Mouse (Mus musculus) embryonic fibroblast, embryonic 13.5 days (primary cell): Measurements from ENCODE around the gene Spdya. TPM values are rescaled to one million over a fixed set of nuclear protein-coding genes. Genes with fewer than 3 reads are reported as not detected.
"Not testable (repeated sequence)": the region's sequence is repeated elsewhere in the genome, so short reads cannot be mapped to it uniquely, and the experiment has no call there.

Source experiments
- H3K27ac ChIP-seq: 2 replicates; pipeline ENCODE4 v1.5.1; 2012; ENCODE audit warnings: low read length, control low read depth, inconsistent platforms; ENCODE audit not compliant: insufficient read depth
- H3K4me1 ChIP-seq: 2 replicates; pipeline ENCODE4 v1.6.1; 2011; ENCODE audit warnings: low read length; ENCODE audit not compliant: control insufficient read depth, insufficient read depth
- H3K4me3 ChIP-seq: 2 replicates; pipeline ENCODE4 v1.5.1; 2011; ENCODE audit warnings: mild to moderate bottlenecking, control low read depth, low read length; ENCODE audit not compliant: insufficient read depth
- CTCF ChIP-seq: IDR thresholded peaks from 2 replicates; pipeline ENCODE4 v1.5.1; 2011; ENCODE audit warnings: mild to moderate bottlenecking, control low read depth, low read length, moderate library complexity, borderline replicate concordance; ENCODE audit not compliant: insufficient read depth
- POLR2A ChIP-seq: IDR thresholded peaks from 2 replicates; pipeline ENCODE4 v1.6.1; 2011; ENCODE audit warnings: low read depth, mild to moderate bottlenecking, control low read depth, low read length, moderate library complexity
- polyA plus RNA-seq: library from polyadenylated mRNA; stranded (reverse); fragments of >200 nt; gene quantifications from 2 replicates; pipeline ENCODE4 v1.2.4, GENCODE M21; 2011; ENCODE audit warnings: low read depth; ENCODE audit not compliant: missing spikeins, insufficient read length

The Spdya gene
- polyA plus RNA-seq, 1 experiment = not detected

GRCm38 (mm10) chr17:71617974-71618373 lies 66.1 kb downstream of the Spdya start:
- no peak overlapping the region for H3K27ac ChIP-seq
- H3K4me3 ChIP-seq = peak overlapping the region; percentile 99
- peaks cover 7% of the 10 kb centered on the region; the same call in 1 of the 2 replicates for H3K4me1 ChIP-seq
- no peak for TF ChIP-seq POLR2A
- TF ChIP-seq CTCF = no peak

GRCm38 (mm10) chr17:71631806-71632205 lies 79.9 kb downstream of the Spdya start:
- no peak for TF ChIP-seq CTCF
- no peak for TF ChIP-seq POLR2A
- H3K27ac ChIP-seq = no peak overlapping the region
- no peak overlapping the region for H3K4me3 ChIP-seq
- peaks cover 2% of the 10 kb centered on the region; the same call in 1 of the 2 replicates for H3K4me1 ChIP-seq

DNA sequence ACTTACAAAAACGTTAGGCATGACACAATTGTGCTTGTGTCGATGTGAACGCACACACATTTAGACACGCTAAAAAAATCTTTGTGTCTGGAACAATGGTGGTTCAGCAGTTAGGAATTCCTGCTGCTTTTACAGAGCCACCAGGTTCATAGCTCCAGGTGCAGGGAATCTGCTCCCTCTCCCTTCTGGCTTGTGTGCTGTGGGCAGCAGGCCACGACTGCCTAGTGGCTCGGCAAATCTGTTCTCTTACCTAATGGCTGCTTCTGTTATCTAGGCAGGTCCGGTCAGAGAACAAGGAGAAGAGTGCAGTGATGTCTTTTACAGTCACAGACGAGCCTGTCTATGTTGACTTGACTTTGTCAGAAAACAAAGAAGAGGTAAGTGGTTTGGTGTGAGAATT lies 81.5 kb downstream of the Spdya start:
- H3K27ac ChIP-seq = no peak overlapping the region

GRCm38 (mm10) chr17:71636786-71637185 lies 84.9 kb downstream of the Spdya start:
- TF ChIP-seq POLR2A (no peak), CTCF (no peak)

More for the DNA sequence above, 81.5 kb downstream of the Spdya start:
- no peak overlapping the region for H3K4me3 ChIP-seq
- TF ChIP-seq POLR2A (no peak), CTCF (no peak)
- H3K4me1 ChIP-seq = no peaks in the 10 kb centered on the region

GRCm38 (mm10) chr17:71637750-71638265 lies 85.9 kb downstream of the Spdya start:
- TF ChIP-seq POLR2A (no peak), CTCF (no peak)
- Histone ChIP-seq H3K4me3 (no peak overlapping the region), H3K27ac (no peak overlapping the region), H3K4me1 (no peaks in the 10 kb centered on the region)

More at GRCm38 (mm10) chr17:71636786-71637185, 84.9 kb downstream of the Spdya start:
- H3K4me1 ChIP-seq = no peaks in the 10 kb centered on the region
- H3K4me3 ChIP-seq = no peak overlapping the region
- no peak overlapping the region for H3K27ac ChIP-seq

GRCm38 (mm10) chr17:71639056-71639455 lies 87.2 kb downstream of the Spdya start:
- H3K4me3 ChIP-seq, H3K27ac ChIP-seq, H3K4me1 ChIP-seq: not testable (repeated sequence)

Other genes starting within 250 kb of the Spdya start
- 18.0 and 20.2 TPM in 2 replicates for gene Emilin2, start 240.1 kb upstream of the Spdya start, polyA plus RNA-seq
- gene Gm4707, start 92.1 kb upstream of the Spdya start, polyA plus RNA-seq = 1.6 and 2.3 TPM in 2 replicates
- 56.8 and 57.4 TPM in 2 replicates for gene Smchd1, start 76.7 kb upstream of the Spdya start, polyA plus RNA-seq
- 22.4 and 29.5 TPM in 2 replicates for gene Ndc80, start 25.2 kb upstream of the Spdya start, polyA plus RNA-seq
- gene Wdr43, start 63.8 kb downstream of the Spdya start, polyA plus RNA-seq = 99.2 and 118 TPM in 2 replicates
- not detected in 2 replicates for gene Togaram2, start 121.2 kb downstream of the Spdya start, polyA plus RNA-seq
- gene Pcare, start 200.8 kb downstream of the Spdya start, polyA plus RNA-seq = not detected in 2 replicates
- gene Clip4, start 216.4 kb downstream of the Spdya start, polyA plus RNA-seq = 14.9 and 25.8 TPM in 2 replicates